Mouse (Mus musculus) heart, embryonic 16.5 days (tissue): ENCODE results near the gene Klk1b3. TPM values are rescaled to one million over a fixed set of nuclear protein-coding genes. Genes with fewer than 3 reads are reported as not detected.
"Not testable (repeated sequence)": the region's sequence is repeated elsewhere in the genome, so short reads cannot be mapped to it uniquely, and the experiment has no call there.

ENCODE experiments used
- ATAC-seq: fragments of 200-750 bp; cut with Nextera tagmentation; replicated peaks from 2 replicates; pipeline ENCODE4 v1.8.0; 2017; ENCODE audit warnings: moderate number of reproducible peaks; ENCODE audit not compliant: insufficient read depth, low FRiP score; ENCODE audit errors: extremely low read depth
- H3K27ac ChIP-seq: fragments of 300-500 bp; sonication (generic); 2 replicates; pipeline ENCODE4 v1.5.1; 2014; ENCODE audit warnings: mild to moderate bottlenecking, low read length, control low read depth, moderate library complexity
- H3K27me3 ChIP-seq: fragments of 300-500 bp; sonication (generic); 2 replicates; pipeline ENCODE4 v1.6.1; 2014; ENCODE audit warnings: low read length, mixed read lengths; ENCODE audit not compliant: control insufficient read depth, insufficient read depth
- H3K36me3 ChIP-seq: fragments of 300-500 bp; sonication (generic); 2 replicates; pipeline ENCODE4 v1.6.1; 2014; ENCODE audit not compliant: control insufficient read depth, insufficient read depth
- H3K4me1 ChIP-seq: fragments of 300-500 bp; sonication (generic); 2 replicates; pipeline ENCODE4 v1.6.1; 2014; ENCODE audit warnings: low read length, mixed read lengths; ENCODE audit not compliant: control insufficient read depth, insufficient read depth
- H3K4me2 ChIP-seq: fragments of 300-500 bp; sonication (generic); 2 replicates; pipeline ENCODE4 v1.6.1; 2014; ENCODE audit warnings: low read depth, mild to moderate bottlenecking, control low read depth, low read length
- H3K4me3 ChIP-seq: fragments of 300-500 bp; sonication (generic); 2 replicates; pipeline ENCODE4 v1.5.1; 2014; ENCODE audit warnings: mild to moderate bottlenecking, control low read depth, low read length
- H3K9ac ChIP-seq: fragments of 300-500 bp; sonication (generic); 2 replicates; pipeline ENCODE4 v1.6.1; 2014; ENCODE audit warnings: low read length, control low read depth
- H3K9me3 ChIP-seq: fragments of 300-500 bp; sonication (generic); replicated peaks from 2 replicates; pipeline ENCODE4 v1.6.1; 2016; ENCODE audit warnings: low read length; ENCODE audit not compliant: control insufficient read depth
- WGBS: fragments of 180-500 bp; shearing (Covaris S2); extraction: QIAGEN DNeasy Blood & Tissue Kit; methylation state at CpG from one replicate; pipeline ENCODE4 v1.1.7; 2014; 5-methylcytosine and 5-hydroxymethylcytosine counted together
- polyA plus RNA-seq: library from polyadenylated mRNA; unstranded; fragments of >200 nt; fragmentation: Nextera tagmentation; extraction: Ambion mirVana; gene quantifications from 2 replicates; pipeline ENCODE4 v1.2.1, GENCODE M21; 2015

The Klk1b3 gene
- polyA plus RNA-seq, 1 experiment from 2014 or later = not detected

DNA sequence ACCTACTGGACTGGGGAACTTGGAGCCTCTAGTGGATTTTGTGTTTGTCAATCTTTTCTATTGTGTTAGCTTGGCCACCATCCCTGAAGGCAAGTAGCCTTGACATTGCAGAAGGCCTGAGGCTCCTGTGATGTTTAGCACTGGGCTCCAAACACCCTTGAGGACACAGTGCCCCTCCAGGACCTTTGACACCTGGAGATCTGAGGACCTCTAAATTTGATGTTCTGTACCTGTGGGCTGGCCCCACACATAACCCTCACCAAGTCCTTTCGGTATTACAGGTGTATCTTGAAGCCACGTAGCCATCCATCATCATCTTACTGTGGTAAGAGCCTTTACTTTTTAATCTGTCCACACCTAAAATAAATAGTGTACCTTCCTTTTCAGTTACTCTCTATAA, 50.0 kb downstream of the Klk1b3 start:
- peaks cover 27% of the 10 kb centered on the region for H3K36me3 ChIP-seq
- no peak for ATAC-seq
- peak overlapping the region; percentile 91 for H3K4me2 ChIP-seq

GRCm38 (mm10) chr7:44249248-44249647, 51.3 kb downstream of the Klk1b3 start:
- no peak overlapping the region for H3K27ac ChIP-seq
- peaks cover 32% of the 10 kb centered on the region for H3K36me3 ChIP-seq
- no peak overlapping the region for H3K9ac ChIP-seq
- no peak overlapping the region for H3K4me3 ChIP-seq
- no peaks in the 10 kb centered on the region for H3K9me3 ChIP-seq
- H3K27me3 ChIP-seq = no peaks in the 10 kb centered on the region
- no peak for ATAC-seq
- H3K4me2 ChIP-seq = no peak overlapping the region
- peaks cover 18% of the 10 kb centered on the region for H3K4me1 ChIP-seq
- WGBS = 93% methylated on average over 4 of the region's 4 CpGs

More for the DNA sequence above, 50.0 kb downstream of the Klk1b3 start:
- Histone ChIP-seq H3K9me3 (no peaks in the 10 kb centered on the region), H3K4me3 (peak overlapping the region; percentile 95), H3K27me3 (no peaks in the 10 kb centered on the region), H3K27ac (no peak overlapping the region), H3K4me1 (peaks cover 18% of the 10 kb centered on the region), H3K9ac (peak overlapping the region; percentile 94)
- WGBS = 88% methylated on average over 2 of the region's 2 CpGs

GRCm38 (mm10) chr7:44250732-44251275, 52.8 kb downstream of the Klk1b3 start:
- not testable (repeated sequence) for H3K27ac ChIP-seq, H3K4me2 ChIP-seq
- peaks cover 32% of the 10 kb centered on the region for H3K36me3 ChIP-seq

More at GRCm38 (mm10) chr7:44250732-44251275, 52.8 kb downstream of the Klk1b3 start:
- not testable (repeated sequence) for H3K9me3 ChIP-seq, H3K4me3 ChIP-seq, H3K9ac ChIP-seq, ATAC-seq, H3K27me3 ChIP-seq
- 87% methylated on average over 17 of the region's 17 CpGs for whole genome bisulfite sequencing
- H3K4me1 ChIP-seq = peaks cover 18% of the 10 kb centered on the region

Other genes with a start within 250 kb of the Klk1b3 start
- gene Klk1b8, start 247.5 kb upstream of the Klk1b3 start, polyA plus RNA-seq = not detected in 2 replicates
- gene Klk1b1, start 231.4 kb upstream of the Klk1b3 start, polyA plus RNA-seq = 0.28 TPM in 1 of 2 replicates, not detected in the other
- not detected in 2 replicates for gene Klk1b9, start 222.1 kb upstream of the Klk1b3 start, polyA plus RNA-seq
- 0.17 TPM in 1 of 2 replicates, not detected in the other for gene Klk1b11, start 202.3 kb upstream of the Klk1b3 start, polyA plus RNA-seq
- gene Klk1b26, start 186.0 kb upstream of the Klk1b3 start, polyA plus RNA-seq = 0.13 TPM in 1 of 2 replicates, not detected in the other
- not detected in 2 replicates for gene Klk1b27, start 145.9 kb upstream of the Klk1b3 start, polyA plus RNA-seq
- gene Klk1b21, start 95.9 kb upstream of the Klk1b3 start, polyA plus RNA-seq = not detected in 2 replicates
- not detected in 2 replicates for gene Klk1b22, start 85.5 kb upstream of the Klk1b3 start, polyA plus RNA-seq
- not detected in 2 replicates for gene Klk1b16, start 61.4 kb upstream of the Klk1b3 start, polyA plus RNA-seq
- not detected in 2 replicates for gene Klk1b24, start 10.0 kb upstream of the Klk1b3 start, polyA plus RNA-seq
- gene Klk1b4, start 9.2 kb downstream of the Klk1b3 start, polyA plus RNA-seq = not detected in 2 replicates
- gene Klk1b5, start 17.8 kb downstream of the Klk1b3 start, polyA plus RNA-seq = not detected in 2 replicates
- gene Klk1, start 27.2 kb downstream of the Klk1b3 start, polyA plus RNA-seq = 0.25 TPM in 1 of 2 replicates, not detected in the other
- gene Gm36864, start 38.0 kb downstream of the Klk1b3 start, polyA plus RNA-seq = not detected in 2 replicates
- 0.95 and 1.2 TPM in 2 replicates for gene 1700028J19Rik, start 48.5 kb downstream of the Klk1b3 start, polyA plus RNA-seq
- gene 2410002F23Rik, start 48.5 kb downstream of the Klk1b3 start, polyA plus RNA-seq = 73.1 and 78.4 TPM in 2 replicates
- gene Acp4, start 59.2 kb downstream of the Klk1b3 start, polyA plus RNA-seq = not detected in 2 replicates
- not detected in 2 replicates for gene Gm15517, start 63.3 kb downstream of the Klk1b3 start, polyA plus RNA-seq
- gene Clec11a, start 108.7 kb downstream of the Klk1b3 start, polyA plus RNA-seq = 1.4 and 1.8 TPM in 2 replicates
- 0.55 and 0.66 TPM in 2 replicates for gene Shank1, start 112.1 kb downstream of the Klk1b3 start, polyA plus RNA-seq
- gene Syt3, start 185.9 kb downstream of the Klk1b3 start, polyA plus RNA-seq = 0.62 and 0.70 TPM in 2 replicates
- gene 1700008O03Rik, start 187.6 kb downstream of the Klk1b3 start, polyA plus RNA-seq = 0.32 and 0.41 TPM in 2 replicates
- gene Lrrc4b, start 230.8 kb downstream of the Klk1b3 start, polyA plus RNA-seq = 1.2 and 1.3 TPM in 2 replicates